Mouse (Mus musculus) embryonic facial prominence, embryonic 10.5 days (tissue): ENCODE measurements around the gene Mettl16. TPM values are rescaled to one million over a fixed set of nuclear protein-coding genes. Genes with fewer than 3 reads are reported as not detected.

ENCODE experiments used
- DNase-seq: peaks from one replicate; pipeline ENCODE4 v3.0.0-alpha.2; 2017; ENCODE audit warnings: low spot score
- H3K27ac ChIP-seq: fragments of 300-500 bp; sonication (generic); replicated peaks from 2 replicates; pipeline ENCODE4 v1.5.1; 2016; ENCODE audit warnings: mild to moderate bottlenecking
- H3K27me3 ChIP-seq: fragments of 300-500 bp; sonication (generic); replicated peaks from 2 replicates; pipeline ENCODE4 v1.6.1; 2016; ENCODE audit warnings: low read depth, mild to moderate bottlenecking; ENCODE audit not compliant: poor library complexity, severe bottlenecking
- H3K36me3 ChIP-seq: fragments of 300-500 bp; sonication (generic); replicated peaks from 2 replicates; pipeline ENCODE4 v1.6.1; 2016; ENCODE audit warnings: mild to moderate bottlenecking, moderate library complexity
- H3K4me1 ChIP-seq: fragments of 300-500 bp; sonication (generic); 2 replicates; pipeline ENCODE4 v1.6.1; 2016
- H3K4me3 ChIP-seq: fragments of 300-500 bp; sonication (generic); 2 replicates; pipeline ENCODE4 v1.5.1; 2016; ENCODE audit warnings: mild to moderate bottlenecking, moderate library complexity
- H3K9me3 ChIP-seq: fragments of 300-500 bp; sonication (generic); 2 replicates; pipeline ENCODE4 v1.6.1; 2016; ENCODE audit warnings: mild to moderate bottlenecking
- WGBS: fragments of 180-500 bp; shearing (Covaris S2); methylation state at CpG from one replicate; pipeline ENCODE4 v1.1.7; 2016; 5-methylcytosine and 5-hydroxymethylcytosine counted together
- microRNA-seq: library from miRNA; unstranded; fragments of <30 nt; microRNA quantifications from one replicate; pipeline ENCODE4, GENCODE M21; 2017
- polyA plus RNA-seq: library from polyadenylated mRNA; unstranded; fragments of >200 nt; fragmentation: Nextera tagmentation; extraction: Ambion mirVana; gene quantifications from 2 replicates; pipeline ENCODE4 v1.2.1, GENCODE M21; 2016

Gene Mettl16
- polyA plus RNA-seq, 1 experiment from 2014 or later = 73.0 TPM

GRCm38 (mm10) chr11:74866640-74867039, 96.0 kb downstream of the Mettl16 start:
- Histone ChIP-seq H3K36me3 (peaks cover 28% of the 10 kb centered on the region), H3K9me3 (no peaks in the 10 kb centered on the region), H3K4me3 (no peak overlapping the region), H3K27ac (no peak overlapping the region), H3K4me1 (peaks cover 16% of the 10 kb centered on the region; the same call in 1 of the 2 replicates), H3K27me3 (no peaks in the 10 kb centered on the region)
- WGBS = 82% methylated on average over 4 of the region's 4 CpGs
- no peak for DNase-seq

DNA sequence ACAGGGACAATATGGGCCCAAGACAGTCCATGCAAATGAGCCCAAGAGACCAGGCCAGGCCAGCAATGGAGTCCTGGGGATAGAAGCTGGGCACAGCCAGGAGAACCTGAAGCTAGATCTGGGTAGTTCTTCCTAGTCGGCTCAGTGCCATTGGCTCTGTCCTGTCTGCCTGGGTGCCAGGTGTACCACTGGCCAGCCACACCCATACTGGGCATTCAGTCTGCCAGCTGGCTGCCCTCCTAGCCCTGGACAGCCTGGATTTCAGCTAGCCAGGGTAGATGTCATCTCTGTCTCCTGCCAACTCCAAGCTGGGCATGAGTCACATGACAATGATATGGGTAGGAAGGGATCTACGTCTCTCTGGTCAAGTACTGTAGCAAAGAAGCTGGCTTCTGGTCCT, 96.6 kb downstream of the Mettl16 start:
- DNase-seq = no peak
- Histone ChIP-seq H3K4me3 (no peak overlapping the region), H3K27ac (no peak overlapping the region), H3K27me3 (no peaks in the 10 kb centered on the region), H3K4me1 (peaks cover 16% of the 10 kb centered on the region), H3K9me3 (no peaks in the 10 kb centered on the region), H3K36me3 (peaks cover 28% of the 10 kb centered on the region)
- 92% methylated on average over 2 of the region's 2 CpGs for WGBS

- no peak for DNase-seq
- Histone ChIP-seq H3K9me3 (no peaks in the 10 kb centered on the region), H3K4me3 (no peak overlapping the region), H3K27ac (no peak overlapping the region), H3K36me3 (peaks cover 28% of the 10 kb centered on the region), H3K27me3 (no peaks in the 10 kb centered on the region), H3K4me1 (peaks cover 16% of the 10 kb centered on the region)
- WGBS = 89% methylated on average over 13 of the region's 13 CpGs
These were observed 97.6 kb downstream of the Mettl16 start for GRCm38 (mm10) chr11:74868046-74868760.

- Histone ChIP-seq H3K36me3 (peaks cover 28% of the 10 kb centered on the region), H3K4me3 (no peak overlapping the region), H3K4me1 (peaks cover 11% of the 10 kb centered on the region), H3K27me3 (no peaks in the 10 kb centered on the region), H3K27ac (no peak overlapping the region), H3K9me3 (no peaks in the 10 kb centered on the region)
- DNase-seq = no peak
- 86% methylated on average over 6 of the region's 6 CpGs for WGBS
These were observed 99.0 kb downstream of the Mettl16 start for GRCm38 (mm10) chr11:74869603-74870002.

- Histone ChIP-seq H3K27me3 (no peaks in the 10 kb centered on the region), H3K4me1 (peaks cover 18% of the 10 kb centered on the region), H3K36me3 (peaks cover 22% of the 10 kb centered on the region), H3K27ac (no peak overlapping the region), H3K4me3 (no peak overlapping the region), H3K9me3 (no peaks in the 10 kb centered on the region)
- DNase-seq = no peak
- WGBS = 72% methylated on average over 4 of the region's 4 CpGs
These were observed 99.9 kb downstream of the Mettl16 start for GRCm38 (mm10) chr11:74870544-74870943.

GRCm38 (mm10) chr11:74870991-74871622, 100.5 kb downstream of the Mettl16 start:
- 39% methylated on average over 12 of the region's 12 CpGs for WGBS
- H3K36me3 ChIP-seq = peaks cover 22% of the 10 kb centered on the region
- peaks cover 18% of the 10 kb centered on the region for H3K4me1 ChIP-seq
- H3K27me3 ChIP-seq = no peaks in the 10 kb centered on the region
- no peak overlapping the region for H3K27ac ChIP-seq
- H3K4me3 ChIP-seq = no peak overlapping the region
- H3K9me3 ChIP-seq = no peaks in the 10 kb centered on the region
- DNase-seq = no peak

DNA sequence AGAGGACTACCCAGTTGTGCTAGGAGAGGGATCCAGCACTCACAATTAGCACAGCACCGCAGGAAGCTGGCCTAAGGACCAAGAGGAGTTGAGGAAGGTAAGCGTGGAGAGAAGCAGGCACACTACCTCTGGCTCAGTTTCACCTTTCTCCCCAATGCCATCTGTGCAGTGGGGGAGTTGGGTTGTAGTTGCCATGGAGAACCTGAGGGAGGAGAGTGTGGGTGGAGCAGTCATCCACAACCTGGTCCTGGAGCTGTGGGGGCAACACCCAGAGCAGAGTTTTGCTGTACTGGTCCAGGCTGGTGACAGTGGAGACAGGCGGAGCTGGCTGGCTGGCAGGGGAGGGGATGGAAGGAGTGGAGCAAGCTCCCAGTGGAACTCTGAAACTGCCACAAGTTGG, 104.0 kb downstream of the Mettl16 start:
- H3K9me3 ChIP-seq = no peaks in the 10 kb centered on the region
- 59% methylated on average over 3 of the region's 3 CpGs for WGBS
- H3K36me3 ChIP-seq = no peaks in the 10 kb centered on the region
- peak overlapping the region; percentile 21; the same call in 1 of the 2 replicates for H3K27ac ChIP-seq
- no peak overlapping the region for H3K4me3 ChIP-seq
- H3K27me3 ChIP-seq = no peaks in the 10 kb centered on the region
- no peak for DNase-seq
- H3K4me1 ChIP-seq = peaks cover 29% of the 10 kb centered on the region

DNA sequence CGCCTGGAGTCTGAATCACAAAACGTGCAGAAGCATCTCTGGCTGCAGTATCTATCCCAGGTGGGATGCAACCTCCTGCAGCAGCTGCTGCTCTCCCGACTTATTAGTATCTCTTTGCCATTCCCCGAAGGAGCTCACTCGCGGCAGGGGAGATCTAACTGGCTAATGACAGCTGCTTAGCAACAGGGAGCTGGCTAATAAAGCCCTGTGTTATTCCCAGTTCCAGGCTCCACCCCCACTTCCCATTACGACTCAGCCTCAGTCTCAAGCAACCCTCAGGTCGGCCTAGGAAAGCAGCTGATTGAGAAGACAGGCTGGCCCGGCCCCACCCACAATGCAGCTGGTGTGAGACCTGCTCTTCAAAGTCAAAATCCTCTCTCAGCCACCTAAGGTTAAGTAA, 106.2 kb downstream of the Mettl16 start:
- no peaks in the 10 kb centered on the region for H3K36me3 ChIP-seq

More for the DNA sequence above, 106.2 kb downstream of the Mettl16 start:
- Histone ChIP-seq H3K9me3 (no peaks in the 10 kb centered on the region), H3K4me3 (peak overlapping the region; percentile 14; the same call in 1 of the 2 replicates), H3K27ac (no peak overlapping the region; the same call in 1 of the 2 replicates), H3K27me3 (no peaks in the 10 kb centered on the region), H3K4me1 (peaks cover 23% of the 10 kb centered on the region)
- peak; percentile 72 for DNase-seq
- 3% methylated on average over 9 of the region's 9 CpGs for WGBS

Small RNA genes lying within 50 kb of the gene (microRNA-seq; reads per million reads assigned to microRNA genes)
- not detected for gene Mir6926

Other genes with a start within 250 kb of the Mettl16 start
- gene Rap1gap2, start 159.9 kb upstream of the Mettl16 start, polyA plus RNA-seq = 1.2 and 1.9 TPM in 2 replicates
- 0.52 and 0.69 TPM in 2 replicates for gene Ccdc92b, start 151.2 kb upstream of the Mettl16 start, polyA plus RNA-seq
- 29.0 and 32.3 TPM in 2 replicates for gene Cluh, start 121.3 kb upstream of the Mettl16 start, polyA plus RNA-seq
- 48.2 and 52.3 TPM in 2 replicates for gene Pafah1b1, start 46.2 kb upstream of the Mettl16 start, polyA plus RNA-seq
- 5.2 and 5.3 TPM in 2 replicates for gene Mnt, start 60.1 kb downstream of the Mettl16 start, polyA plus RNA-seq
- 4.4 and 4.7 TPM in 2 replicates for gene Sgsm2, start 126.2 kb downstream of the Mettl16 start, polyA plus RNA-seq
- gene Tsr1, start 127.2 kb downstream of the Mettl16 start, polyA plus RNA-seq = 52.9 and 59.4 TPM in 2 replicates
- gene Smg6, start 155.0 kb downstream of the Mettl16 start, polyA plus RNA-seq = 19.5 and 21.0 TPM in 2 replicates
- 15.4 and 17.7 TPM in 2 replicates for gene Srr, start 155.1 kb downstream of the Mettl16 start, polyA plus RNA-seq